Mouse (Mus musculus) megakaryocyte progenitor cell, adult 5-6 weeks (primary cell): Measurements from ENCODE around the gene Zfp618. TPM values are rescaled to one million over a fixed set of nuclear protein-coding genes. Genes with fewer than 3 reads are reported as not detected.

Experiments used
- ATAC-seq: replicated peaks from 2 replicates; pipeline ENCODE4 v1.8.0; 2016; ENCODE audit warnings: mild to moderate bottlenecking, moderate TSS enrichment, inconsistent platforms; ENCODE audit not compliant: poor library complexity
- total RNA-seq, 2 experiments: library from RNA; stranded (forward) in 1 of 2; stranded (reverse) in 1 of 2; fragments of 157-497, 149-512 nt in 1 of 2; fragments of 200-1000 nt in 1 of 2; gene quantifications; 2 replicates each; pipeline versions ENCODE4 v1.2.3 to v1.2.4; 2015 to 2017

Gene Zfp618
- total RNA-seq (2015) (0.20 and 0.44 TPM in 2 replicates), total RNA-seq (2017) (0.08 and 0.27 TPM in 2 replicates)

GRCm38 (mm10) chr4:62965497-62966302 lies at the start of gene Zfp618:
TSS of gene Zfp618 (plus strand) at chr4:62965573.
- ATAC-seq: no peak

GRCm38 (mm10) chr4:62917056-62917455 lies 48.3 kb upstream of the Zfp618 start:
- ATAC-seq: no peak

GRCm38 (mm10) chr4:62933798-62934197 lies 31.6 kb upstream of the Zfp618 start:
- ATAC-seq: no peak

GRCm38 (mm10) chr4:62935589-62936218 lies 29.7 kb upstream of the Zfp618 start:
- ATAC-seq: no peak

- ATAC-seq: no peak
Observed at GRCm38 (mm10) chr4:62941961-62942892, 23.1 kb upstream of the Zfp618 start.

- peak; percentile 52; the same call in 1 of the 2 replicates for ATAC-seq
Observed at GRCm38 (mm10) chr4:62944326-62944879, 21.0 kb upstream of the Zfp618 start.

- no peak for ATAC-seq
Observed at GRCm38 (mm10) chr4:62963806-62964205, 1.6 kb upstream of the Zfp618 start.

GRCm38 (mm10) chr4:62964844-62965496 lies 403 bp upstream of the Zfp618 start:
- ATAC-seq: no peak

GRCm38 (mm10) chr4:62969526-62969925 lies 4.2 kb downstream of the Zfp618 start:
- peak; percentile 48 for ATAC-seq

- no peak for ATAC-seq
Observed at GRCm38 (mm10) chr4:62971991-62972390, 6.6 kb downstream of the Zfp618 start.

- ATAC-seq: no peak
Observed at GRCm38 (mm10) chr4:62973086-62973485, 7.7 kb downstream of the Zfp618 start.

GRCm38 (mm10) chr4:62974901-62975300 lies 9.5 kb downstream of the Zfp618 start:
- no peak for ATAC-seq

GRCm38 (mm10) chr4:62975541-62975940 lies 10.2 kb downstream of the Zfp618 start:
- no peak for ATAC-seq

GRCm38 (mm10) chr4:62977454-62977853 lies 12.1 kb downstream of the Zfp618 start:
- ATAC-seq: no peak

- ATAC-seq: no peak
Observed at GRCm38 (mm10) chr4:62978501-62978911, 13.1 kb downstream of the Zfp618 start.

GRCm38 (mm10) chr4:62981572-62981971 lies 16.2 kb downstream of the Zfp618 start:
- ATAC-seq: no peak

GRCm38 (mm10) chr4:62983556-62983955 lies 18.2 kb downstream of the Zfp618 start:
- ATAC-seq: no peak

- no peak for ATAC-seq
Observed at GRCm38 (mm10) chr4:62991336-62991735, 26.0 kb downstream of the Zfp618 start.

- no peak for ATAC-seq
Observed at GRCm38 (mm10) chr4:62993190-62993589, 27.8 kb downstream of the Zfp618 start.

GRCm38 (mm10) chr4:62997606-62998005 lies 32.2 kb downstream of the Zfp618 start:
- ATAC-seq: no peak
